Mouse (Mus musculus): Measurements from ENCODE around the gene Akap7. TPM values are rescaled to one million over a fixed set of nuclear protein-coding genes. Genes with fewer than 3 reads are reported as not detected.

The Akap7 gene
- polyA plus RNA-seq, 1 experiment: 2.6 TPM

DNA sequence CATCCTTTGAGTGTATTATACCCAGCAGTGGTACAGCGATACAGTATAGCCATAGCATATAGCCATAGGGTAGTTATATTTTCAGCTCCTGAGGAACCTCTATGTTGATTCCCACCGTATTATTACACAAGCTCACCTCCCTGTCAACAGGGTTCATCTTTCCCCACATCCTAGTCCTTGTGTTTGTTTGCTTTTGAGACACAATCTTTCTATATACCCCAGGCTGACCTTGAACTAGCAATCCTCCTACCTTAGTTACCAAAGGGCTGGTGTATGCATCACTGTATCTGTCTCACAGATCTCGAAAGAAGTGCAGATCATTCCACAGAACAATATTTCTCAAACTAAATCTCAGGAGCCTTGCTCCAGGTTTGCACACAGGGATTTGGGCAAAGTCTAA is 13.9 kb downstream of the Akap7 start:
- no peaks in the 10 kb centered on the region for H3K9me3 ChIP-seq (ENCODE audit: control insufficient read depth, low read length)
- H3K4me3 ChIP-seq (replicated peaks): no peak overlapping the region
- peaks cover 54% of the 10 kb centered on the region for H3K36me3 ChIP-seq (ENCODE audit: control insufficient read depth)
- H3K27me3 ChIP-seq (ENCODE audit: control insufficient read depth): no peaks in the 10 kb centered on the region
- TF ChIP-seq TAL1 (IDR thresholded peaks at IDR 0.05; ENCODE audit: low read length) (no peak), GATA1 (IDR thresholded peaks at IDR 0.05; ENCODE audit: low read length) (no peak)
- peaks cover 46% of the 10 kb centered on the region for H3K4me1 ChIP-seq (ENCODE audit: control insufficient read depth)

DNA sequence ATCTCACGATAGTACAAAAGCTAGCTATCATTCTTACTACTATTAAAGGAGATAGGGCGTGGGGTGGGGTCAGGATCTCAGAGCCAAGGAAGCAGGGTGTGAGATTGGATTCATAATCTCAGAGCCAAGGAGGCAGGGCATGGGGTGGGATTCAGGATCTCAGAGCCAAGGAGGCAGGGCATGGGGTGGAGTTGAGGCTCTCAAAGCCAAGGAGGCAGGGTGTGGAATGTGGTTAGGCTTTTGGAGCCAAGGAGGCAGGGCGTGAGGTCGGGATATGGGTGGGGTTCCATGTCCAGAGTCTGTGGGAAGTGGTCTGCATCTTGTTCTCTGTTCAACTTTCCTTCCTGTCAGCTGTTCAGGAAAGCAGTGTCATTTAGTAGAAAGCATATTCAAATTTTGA is 16.6 kb downstream of the Akap7 start:
- peaks cover 77% of the 10 kb centered on the region for H3K36me3 ChIP-seq (ENCODE audit: control insufficient read depth)
- peaks cover 31% of the 10 kb centered on the region for H3K4me1 ChIP-seq (ENCODE audit: control insufficient read depth)
- H3K4me3 ChIP-seq (replicated peaks): no peak overlapping the region
- no peaks in the 10 kb centered on the region for H3K27me3 ChIP-seq (ENCODE audit: control insufficient read depth)
- no peaks in the 10 kb centered on the region for H3K9me3 ChIP-seq (ENCODE audit: control insufficient read depth, low read length)
- TF ChIP-seq TAL1 (IDR thresholded peaks at IDR 0.05; ENCODE audit: low read length) (no peak), GATA1 (IDR thresholded peaks at IDR 0.05; ENCODE audit: low read length) (no peak)

GRCm38 (mm10) chr10:25285100-25285811 is 22.4 kb downstream of the Akap7 start:
- Histone ChIP-seq H3K4me3 (replicated peaks) (no peak overlapping the region), H3K4me1 (ENCODE audit: control insufficient read depth) (peaks cover 9% of the 10 kb centered on the region), H3K9me3 (ENCODE audit: control insufficient read depth, low read length) (no peaks in the 10 kb centered on the region), H3K27me3 (ENCODE audit: control insufficient read depth) (no peaks in the 10 kb centered on the region), H3K36me3 (ENCODE audit: control insufficient read depth) (peaks cover 94% of the 10 kb centered on the region)
- TF ChIP-seq TAL1 (IDR thresholded peaks at IDR 0.05; ENCODE audit: low read length): no peak
- TF ChIP-seq GATA1 (IDR thresholded peaks at IDR 0.05; ENCODE audit: low read length): no peak

DNA sequence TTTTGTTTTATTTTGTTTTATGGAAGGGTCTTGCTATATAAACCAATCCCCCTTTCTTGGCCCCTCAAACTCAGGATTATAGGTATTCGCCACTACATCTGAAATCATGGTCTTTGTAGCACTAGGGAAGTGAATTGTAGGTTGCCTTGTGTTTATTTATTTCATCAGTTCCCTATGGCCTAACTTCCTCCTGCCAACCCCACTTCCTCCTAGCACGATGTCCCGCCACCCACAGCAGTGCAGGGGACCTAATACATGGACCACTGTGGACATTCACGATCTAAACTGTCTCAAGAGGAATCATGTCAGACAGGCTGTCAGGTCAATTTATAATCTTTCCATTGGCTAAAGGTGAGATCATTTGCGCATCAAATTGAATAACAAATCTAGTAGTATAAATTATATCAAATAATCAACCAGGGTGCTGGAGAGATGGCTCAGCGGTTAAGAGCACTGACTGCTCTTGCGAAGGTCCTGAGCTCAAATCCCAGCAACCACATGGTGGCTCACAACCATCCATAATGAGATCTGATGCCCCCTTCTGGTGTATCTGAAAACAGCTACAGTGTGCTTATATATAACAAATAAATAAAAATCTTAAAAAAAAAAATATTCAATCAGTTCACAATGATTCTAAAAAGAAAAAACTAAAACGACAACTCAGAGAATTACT is 23.1 kb downstream of the Akap7 start:
- peaks cover 9% of the 10 kb centered on the region for H3K4me1 ChIP-seq (ENCODE audit: control insufficient read depth)
- no peaks in the 10 kb centered on the region for H3K27me3 ChIP-seq (ENCODE audit: control insufficient read depth)
- H3K9me3 ChIP-seq (ENCODE audit: control insufficient read depth, low read length): no peaks in the 10 kb centered on the region
- TF ChIP-seq TAL1 (IDR thresholded peaks at IDR 0.05; ENCODE audit: low read length) (no peak), GATA1 (IDR thresholded peaks at IDR 0.05; ENCODE audit: low read length) (no peak)
- H3K4me3 ChIP-seq (replicated peaks): no peak overlapping the region
- peaks cover 93% of the 10 kb centered on the region for H3K36me3 ChIP-seq (ENCODE audit: control insufficient read depth)

- Histone ChIP-seq H3K27me3 (ENCODE audit: control insufficient read depth) (no peaks in the 10 kb centered on the region), H3K9me3 (ENCODE audit: control insufficient read depth, low read length) (no peaks in the 10 kb centered on the region), H3K4me3 (replicated peaks) (no peak overlapping the region), H3K36me3 (ENCODE audit: control insufficient read depth) (peaks cover 91% of the 10 kb centered on the region), H3K4me1 (ENCODE audit: control insufficient read depth) (peaks cover 9% of the 10 kb centered on the region)
- TF ChIP-seq TAL1 (IDR thresholded peaks at IDR 0.05; ENCODE audit: low read length) (no peak), GATA1 (IDR thresholded peaks at IDR 0.05; ENCODE audit: low read length) (no peak)
Observed at GRCm38 (mm10) chr10:25283397-25283796, 24.3 kb downstream of the Akap7 start.

GRCm38 (mm10) chr10:25280141-25280540 is 27.5 kb downstream of the Akap7 start:
- peaks cover 10% of the 10 kb centered on the region for H3K4me1 ChIP-seq (ENCODE audit: control insufficient read depth)
- H3K36me3 ChIP-seq (ENCODE audit: control insufficient read depth): peaks cover 78% of the 10 kb centered on the region
- TF ChIP-seq TAL1 (IDR thresholded peaks at IDR 0.05; ENCODE audit: low read length) (no peak), GATA1 (IDR thresholded peaks at IDR 0.05; ENCODE audit: low read length) (no peak)
- H3K4me3 ChIP-seq (replicated peaks): no peak overlapping the region
- H3K27me3 ChIP-seq (ENCODE audit: control insufficient read depth): no peaks in the 10 kb centered on the region
- no peaks in the 10 kb centered on the region for H3K9me3 ChIP-seq (ENCODE audit: control insufficient read depth, low read length)

DNA sequence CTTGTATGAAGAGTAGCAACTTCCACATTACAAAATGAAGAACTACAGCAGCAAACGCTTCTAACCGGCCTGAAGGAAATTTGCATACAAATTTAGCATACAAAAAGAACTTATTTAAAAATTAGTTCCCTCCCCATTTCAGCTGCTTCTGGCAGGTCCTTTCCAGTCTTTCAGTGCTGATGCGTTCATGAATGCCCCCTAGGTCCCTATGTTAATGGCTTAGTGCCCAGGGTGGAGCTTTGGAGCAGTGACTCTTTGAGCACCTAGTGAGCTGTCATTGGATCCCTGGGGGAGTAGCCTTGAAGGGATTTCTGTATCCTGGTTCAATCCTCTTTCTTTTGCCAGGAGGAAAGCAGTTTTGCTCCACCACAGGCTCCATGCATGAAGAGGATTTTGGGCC is 28.3 kb downstream of the Akap7 start:
- Histone ChIP-seq H3K36me3 (ENCODE audit: control insufficient read depth) (peaks cover 76% of the 10 kb centered on the region), H3K27me3 (ENCODE audit: control insufficient read depth) (no peaks in the 10 kb centered on the region), H3K4me1 (ENCODE audit: control insufficient read depth) (peaks cover 10% of the 10 kb centered on the region), H3K9me3 (ENCODE audit: control insufficient read depth, low read length) (no peaks in the 10 kb centered on the region), H3K4me3 (replicated peaks) (no peak overlapping the region)
- TF ChIP-seq GATA1 (IDR thresholded peaks at IDR 0.05; ENCODE audit: low read length) (no peak), TAL1 (IDR thresholded peaks at IDR 0.05; ENCODE audit: low read length) (no peak)

GRCm38 (mm10) chr10:25275492-25275891 is 32.2 kb downstream of the Akap7 start:
- Histone ChIP-seq H3K9me3 (ENCODE audit: control insufficient read depth, low read length) (no peaks in the 10 kb centered on the region), H3K4me3 (replicated peaks) (no peak overlapping the region), H3K36me3 (ENCODE audit: control insufficient read depth) (peaks cover 63% of the 10 kb centered on the region), H3K4me1 (ENCODE audit: control insufficient read depth) (peaks cover 12% of the 10 kb centered on the region), H3K27me3 (ENCODE audit: control insufficient read depth) (no peaks in the 10 kb centered on the region)
- TF ChIP-seq GATA1 (IDR thresholded peaks at IDR 0.05; ENCODE audit: low read length): no peak
- TF ChIP-seq TAL1 (IDR thresholded peaks at IDR 0.05; ENCODE audit: low read length): no peak

- Histone ChIP-seq H3K27me3 (ENCODE audit: control insufficient read depth) (no peaks in the 10 kb centered on the region), H3K4me1 (ENCODE audit: control insufficient read depth) (peaks cover 12% of the 10 kb centered on the region), H3K36me3 (ENCODE audit: control insufficient read depth) (peaks cover 65% of the 10 kb centered on the region), H3K9me3 (ENCODE audit: control insufficient read depth, low read length) (peaks cover 3% of the 10 kb centered on the region; the same call in 1 of the 2 replicates), H3K4me3 (replicated peaks) (no peak overlapping the region)
- no peak for TF ChIP-seq GATA1 (IDR thresholded peaks at IDR 0.05; ENCODE audit: low read length)
- TF ChIP-seq TAL1 (IDR thresholded peaks at IDR 0.05; ENCODE audit: low read length): no peak
Observed at GRCm38 (mm10) chr10:25274621-25275330, 32.9 kb downstream of the Akap7 start.

Measured in erythroblast, embryonic 14.5 days (primary cell).